Mouse (Mus musculus) layer of hippocampus, adult 9-10 months (tissue): Measurements from ENCODE around the gene 1110017D15Rik.
"Not testable (repeated sequence)": the region's sequence is repeated elsewhere in the genome, so short reads cannot be mapped to it uniquely, and the experiment has no call there.

Experiments used
- DNase-seq: peaks from one replicate; pipeline ENCODE4 v3.0.0; 2022; ENCODE audit warnings: low spot score

The 1110017D15Rik gene

DNA sequence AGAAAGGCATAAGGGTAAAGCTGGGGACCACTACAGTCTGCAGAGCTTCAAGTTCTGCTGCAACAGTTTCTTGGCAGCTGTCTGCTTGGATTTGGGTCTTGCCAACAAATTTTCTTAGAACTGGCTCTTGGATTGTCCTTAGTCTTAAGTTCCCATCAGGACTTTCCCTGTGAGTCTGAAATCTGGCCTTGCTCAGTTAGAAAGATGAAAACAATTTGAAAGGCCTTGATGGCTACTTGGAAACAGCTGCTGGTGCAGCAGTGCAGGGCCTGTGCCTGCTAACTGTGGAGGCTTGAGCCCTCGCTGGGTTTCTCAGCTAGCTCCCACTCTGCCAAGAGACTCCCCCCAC is 37.7 kb downstream of the 1110017D15Rik start:
- no peak for DNase-seq

DNA sequence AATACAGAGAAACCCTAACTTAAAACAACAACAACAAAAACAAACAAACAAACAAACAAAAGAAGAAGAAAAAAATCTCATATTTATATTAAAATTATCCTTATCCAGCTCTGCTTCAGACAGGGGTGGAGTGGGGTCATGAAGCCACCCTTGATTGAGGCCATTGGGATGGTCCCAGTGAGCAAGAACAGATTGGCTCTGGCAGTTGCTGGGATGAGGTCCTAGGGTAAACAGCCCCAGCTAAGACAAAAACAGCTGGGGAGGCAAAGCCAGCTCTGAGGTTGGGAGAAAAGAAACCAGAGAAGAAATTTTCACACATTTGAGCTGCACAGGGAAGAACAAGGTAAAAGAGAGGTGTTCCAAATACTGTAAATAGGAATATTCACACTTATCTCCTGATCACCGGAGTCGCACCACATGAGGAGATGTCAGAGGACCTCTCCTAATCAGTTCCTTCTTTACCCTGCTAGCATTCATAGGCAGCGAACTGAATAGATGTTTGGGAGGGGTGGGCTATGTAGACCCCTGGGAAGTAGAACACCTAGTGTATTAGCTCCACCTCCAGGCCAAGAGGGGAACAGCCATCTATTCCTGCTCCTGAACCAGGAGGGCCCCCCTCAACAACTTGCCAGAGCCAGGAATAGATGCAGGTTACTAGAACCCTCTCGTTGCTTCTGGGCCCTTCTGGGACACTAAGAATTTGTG is 38.2 kb downstream of the 1110017D15Rik start:
- DNase-seq: no peak

DNA sequence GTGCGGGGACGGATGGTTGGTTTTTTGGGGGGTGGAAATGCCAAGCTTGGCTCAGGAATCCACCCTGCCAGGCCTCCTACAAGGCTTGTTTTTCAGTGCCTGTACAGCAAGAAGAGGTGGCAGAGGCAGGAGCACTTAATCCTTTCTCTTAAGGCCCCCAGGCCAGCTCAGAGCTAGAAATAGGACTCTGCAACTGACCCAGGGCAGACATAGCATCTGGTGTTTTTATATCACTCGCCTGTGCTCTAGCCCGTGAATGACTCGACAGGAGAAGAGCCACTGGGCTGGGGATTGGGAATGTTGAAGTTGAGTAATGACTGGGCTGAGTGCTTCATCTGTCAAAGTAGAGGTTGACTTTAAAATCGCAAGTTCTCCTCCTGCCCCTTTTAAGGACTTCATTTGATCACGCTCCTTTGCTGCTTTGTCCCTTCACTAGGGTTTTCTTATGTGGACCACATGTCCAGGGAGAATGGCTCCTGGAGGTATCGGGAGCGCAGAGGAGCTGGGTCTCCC is 39.4 kb downstream of the 1110017D15Rik start:
- no peak for DNase-seq

DNA sequence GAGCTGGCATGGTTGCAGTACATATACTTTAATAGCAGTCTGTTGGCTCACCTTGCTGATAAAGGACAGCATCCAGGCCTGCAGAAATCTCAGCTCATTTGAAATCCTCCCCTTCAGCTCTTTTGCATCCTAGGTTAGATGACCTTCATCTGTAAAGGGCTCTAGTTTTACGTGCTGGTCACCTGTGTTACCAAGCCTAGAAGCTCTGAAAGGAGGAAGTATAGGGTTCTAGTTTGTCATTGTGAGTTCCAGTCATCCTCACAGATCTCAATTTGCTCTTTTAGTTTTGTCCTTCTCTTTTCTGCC is 45.8 kb downstream of the 1110017D15Rik start:
- DNase-seq: no peak

DNA sequence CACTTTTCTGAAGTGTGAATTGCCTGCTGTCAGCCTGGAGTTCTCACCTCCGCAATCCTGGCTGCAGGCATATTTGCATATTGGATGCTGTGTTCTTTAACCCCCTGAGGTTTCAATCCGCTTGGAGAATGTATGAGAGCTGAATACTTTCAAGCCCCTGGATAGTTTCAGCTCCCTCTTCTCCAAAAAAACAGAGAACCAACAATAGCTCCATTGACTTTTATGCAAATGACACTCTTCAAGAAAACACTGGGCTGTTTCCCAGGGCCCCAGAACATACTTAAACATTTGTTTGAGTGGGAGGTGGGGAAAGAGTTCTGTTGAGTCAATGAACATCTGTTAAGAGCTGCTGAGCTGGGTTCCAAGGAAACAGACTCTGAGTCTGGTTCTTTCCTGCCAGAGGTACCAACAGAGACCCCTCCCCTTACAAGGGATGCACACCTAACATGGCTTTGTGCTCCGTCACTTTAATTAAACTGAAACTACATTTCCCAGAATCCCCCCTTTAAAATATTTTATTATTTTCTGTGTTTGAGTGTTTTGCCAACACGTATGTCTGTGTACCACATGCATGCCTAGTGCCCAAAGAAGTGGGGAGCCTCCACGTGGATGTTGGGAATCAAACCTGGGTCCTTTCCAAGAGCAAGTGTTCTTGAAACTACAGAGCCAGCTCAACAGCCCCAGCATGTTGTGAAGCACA is 46.3 kb downstream of the 1110017D15Rik start:
- DNase-seq: no peak

DNA sequence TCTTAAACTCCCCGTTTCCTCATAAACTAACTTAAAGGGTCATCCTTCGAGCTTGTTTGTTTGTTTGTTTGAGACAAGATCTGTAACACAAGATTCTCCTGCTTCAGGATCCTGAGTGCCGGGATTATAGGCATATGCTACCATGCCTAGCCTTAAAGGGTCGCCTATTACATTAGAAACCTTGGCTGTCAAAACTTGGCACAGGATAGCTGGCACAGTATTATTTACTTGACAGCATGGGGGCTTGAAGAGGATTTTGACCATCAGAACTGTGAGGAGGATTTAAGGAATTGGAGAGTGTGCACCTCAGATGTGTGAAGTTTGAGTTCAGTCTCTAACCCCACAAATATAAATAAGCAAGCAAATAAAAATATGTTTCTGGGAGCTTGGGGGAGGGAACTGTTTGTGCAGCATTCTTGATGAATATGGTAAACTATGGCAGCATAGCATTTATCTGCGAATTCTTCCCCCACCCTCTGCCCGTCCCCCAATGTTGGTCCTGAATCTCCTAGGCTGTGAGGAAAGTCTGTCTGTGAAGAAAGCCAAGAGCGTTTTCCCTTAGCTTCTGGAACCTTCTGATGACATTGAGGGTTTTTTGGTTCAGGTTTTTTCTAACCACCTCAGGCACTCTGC is 47.0 kb downstream of the 1110017D15Rik start:
- DNase-seq: no peak

DNA sequence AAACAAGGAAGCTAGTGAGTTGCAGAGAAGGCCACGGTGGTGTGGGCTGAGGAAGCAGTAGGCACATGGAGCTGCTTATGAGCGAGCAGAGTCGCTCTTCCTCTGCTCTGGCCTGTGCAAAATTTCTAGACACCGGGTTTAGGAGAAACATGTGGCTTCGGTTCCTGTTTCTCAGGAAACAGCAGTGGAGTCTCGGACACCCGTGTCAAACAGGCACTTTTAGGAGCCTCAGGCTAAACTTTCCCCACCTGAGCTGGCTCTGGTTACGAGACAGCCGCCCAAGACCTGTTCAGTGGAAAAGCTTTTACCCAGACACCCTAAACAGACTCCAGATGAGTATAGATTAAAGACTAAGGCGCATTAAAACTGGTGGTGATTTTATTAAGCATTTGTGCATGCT is 47.9 kb downstream of the 1110017D15Rik start:
- no peak for DNase-seq

DNA sequence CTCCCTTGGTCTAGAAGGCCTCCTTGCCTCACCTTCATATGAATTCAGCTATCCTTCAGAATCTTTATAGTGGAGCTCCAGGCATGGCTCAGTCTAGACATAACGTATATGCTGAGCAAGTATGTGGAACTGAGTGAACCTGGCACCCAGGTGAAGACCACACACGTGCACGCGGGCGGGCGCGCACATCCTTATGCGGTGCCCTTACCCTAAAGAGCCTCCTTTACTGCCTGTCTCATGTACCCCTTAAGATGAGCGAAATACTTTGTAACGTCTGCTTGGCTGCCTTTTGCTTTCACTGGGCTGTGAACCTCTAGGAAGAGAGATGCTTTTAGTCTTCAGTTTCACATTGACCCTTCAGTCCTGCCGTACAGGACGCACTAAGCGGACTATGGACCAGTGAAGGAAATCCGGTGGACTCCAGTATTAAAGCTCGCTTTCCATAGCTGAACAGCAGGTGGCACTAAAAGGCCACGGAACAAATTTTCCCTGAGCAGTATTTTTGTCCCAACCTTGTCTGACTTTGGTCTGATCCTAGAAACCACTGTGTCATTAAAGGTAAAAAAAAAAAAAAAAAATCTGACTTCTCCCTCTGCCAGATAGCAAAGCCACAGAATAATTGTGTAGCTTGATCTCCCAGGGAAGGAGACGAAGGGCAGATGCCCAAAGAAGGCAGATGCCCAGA is 48.6 kb downstream of the 1110017D15Rik start:
- DNase-seq: no peak

DNA sequence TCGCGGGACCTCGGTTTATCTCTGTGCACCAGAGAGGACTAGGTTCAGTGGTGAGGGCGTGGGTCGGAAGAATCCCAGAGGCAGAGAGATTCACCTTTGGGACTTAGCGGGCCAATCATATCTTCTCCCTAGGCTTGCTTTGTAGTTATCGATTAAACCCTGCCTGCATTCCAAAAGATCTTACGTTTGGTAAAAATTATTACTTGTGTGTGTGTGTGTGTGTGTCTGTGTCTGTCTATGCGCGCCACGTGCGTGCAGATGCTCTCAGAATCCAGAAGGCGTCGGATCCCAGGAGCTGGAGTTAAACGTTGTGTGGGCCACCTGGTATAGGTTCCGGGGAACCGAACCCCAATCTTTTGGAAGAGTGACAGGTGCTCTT is 51.9 kb downstream of the 1110017D15Rik start:
- no peak for DNase-seq

DNA sequence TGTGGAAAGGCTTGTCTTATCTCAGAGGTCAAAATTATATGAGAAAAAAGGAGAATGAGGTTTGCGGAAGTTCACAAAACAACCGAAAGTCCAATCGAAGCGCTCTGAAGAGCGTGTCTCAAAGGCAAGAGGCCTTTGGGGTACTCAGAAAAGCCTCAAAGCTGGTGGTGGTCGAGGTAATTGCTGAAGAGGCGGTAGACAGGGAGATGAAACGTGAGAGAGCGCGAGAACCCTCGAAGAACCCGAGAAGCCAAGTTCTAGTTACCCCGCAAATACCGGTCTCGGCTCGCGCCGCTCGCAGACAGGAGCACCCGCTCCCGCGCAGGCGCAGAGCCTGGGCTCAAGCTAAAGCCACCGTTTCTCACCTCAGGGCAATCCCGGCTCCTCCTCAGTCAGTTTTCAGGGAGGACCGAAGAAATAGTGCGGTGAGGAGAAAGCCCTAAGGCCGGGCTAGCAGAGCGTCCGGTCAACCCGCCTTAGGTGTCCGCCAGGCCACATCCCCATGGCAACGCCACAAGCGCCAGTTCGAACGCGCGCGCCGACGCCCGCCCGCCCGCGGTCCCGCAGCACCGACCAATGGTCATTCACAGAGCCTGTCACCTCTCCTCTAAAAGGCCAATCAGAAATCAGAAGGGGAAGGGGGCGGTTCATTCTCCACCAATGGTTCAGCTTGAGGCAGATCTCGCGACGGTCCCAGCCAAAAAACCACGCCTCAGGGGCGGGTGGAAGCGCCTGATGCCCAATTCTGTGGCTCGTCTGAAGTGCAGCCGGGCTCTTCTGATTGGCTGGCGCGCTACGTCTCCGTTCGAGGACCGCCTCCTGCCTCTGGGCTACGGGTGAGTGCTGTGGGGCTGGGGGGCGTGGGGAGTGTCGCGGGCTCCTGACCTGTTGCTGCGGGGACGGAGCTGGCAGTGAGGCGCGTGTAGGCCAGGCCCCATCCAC is 52.5 kb downstream of the 1110017D15Rik start, which contains the start of the genes Kif24 and Nudt2:
Gene Kif24, minus strand, starts transcription at position 543 of the 942 bp plus-strand sequence.
Gene Nudt2, plus strand, starts transcription at position 807 of the 942 bp plus-strand sequence.
- peak; percentile 98 for DNase-seq

DNA sequence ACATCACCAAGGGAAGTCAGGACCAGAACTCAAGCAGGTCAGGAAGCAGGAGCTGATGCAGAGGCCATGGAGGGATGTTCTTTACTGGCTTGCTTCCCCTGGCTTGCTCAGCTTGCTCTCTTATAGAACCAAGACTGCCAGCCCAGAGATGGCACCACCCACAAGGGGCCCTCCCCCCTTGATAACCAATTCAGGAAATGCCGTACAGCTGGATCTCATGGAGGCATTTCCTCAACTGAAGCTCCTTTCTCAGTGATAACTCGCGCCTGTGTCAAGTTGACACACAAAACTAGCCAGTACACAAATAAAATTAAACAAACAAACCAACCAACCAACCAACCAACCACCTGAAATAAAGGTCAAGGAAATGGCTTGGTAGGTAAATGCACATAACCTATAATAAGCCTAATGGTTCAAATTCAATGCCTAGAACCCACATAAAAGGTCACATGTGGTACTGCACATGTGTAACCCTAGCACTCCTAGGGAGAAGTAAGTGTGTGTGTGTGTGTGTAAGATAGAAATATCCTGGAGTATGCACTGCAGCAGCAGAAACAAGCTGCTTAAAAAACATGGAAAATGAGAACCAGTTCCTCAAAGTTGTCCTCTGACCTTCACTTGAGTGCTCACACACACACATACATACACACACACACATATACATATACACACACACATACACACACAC is 53.9 kb downstream of the 1110017D15Rik start:
- not testable (repeated sequence) for DNase-seq

DNA sequence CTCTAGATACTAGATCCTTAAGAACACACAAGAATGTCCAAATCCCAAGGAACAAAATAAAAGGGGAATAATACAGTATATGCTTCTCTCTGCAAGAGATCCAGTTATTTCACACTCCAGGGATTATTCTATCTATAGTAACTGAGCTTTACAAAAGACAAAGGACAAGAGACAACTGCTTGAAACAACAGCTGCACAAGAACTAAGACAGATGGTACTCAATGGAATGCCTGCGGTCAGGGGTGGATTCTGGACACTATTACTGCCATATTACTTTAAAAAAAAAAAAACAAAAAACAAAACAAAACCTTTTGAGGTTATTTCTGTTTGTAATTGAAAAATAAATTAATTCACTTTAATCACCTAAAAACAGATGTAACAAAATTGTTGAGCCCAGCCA is 56.4 kb downstream of the 1110017D15Rik start:
- no peak for DNase-seq
